ENCODE assay signal across 8 mouse cellular contexts in the genomic region with DNA sequence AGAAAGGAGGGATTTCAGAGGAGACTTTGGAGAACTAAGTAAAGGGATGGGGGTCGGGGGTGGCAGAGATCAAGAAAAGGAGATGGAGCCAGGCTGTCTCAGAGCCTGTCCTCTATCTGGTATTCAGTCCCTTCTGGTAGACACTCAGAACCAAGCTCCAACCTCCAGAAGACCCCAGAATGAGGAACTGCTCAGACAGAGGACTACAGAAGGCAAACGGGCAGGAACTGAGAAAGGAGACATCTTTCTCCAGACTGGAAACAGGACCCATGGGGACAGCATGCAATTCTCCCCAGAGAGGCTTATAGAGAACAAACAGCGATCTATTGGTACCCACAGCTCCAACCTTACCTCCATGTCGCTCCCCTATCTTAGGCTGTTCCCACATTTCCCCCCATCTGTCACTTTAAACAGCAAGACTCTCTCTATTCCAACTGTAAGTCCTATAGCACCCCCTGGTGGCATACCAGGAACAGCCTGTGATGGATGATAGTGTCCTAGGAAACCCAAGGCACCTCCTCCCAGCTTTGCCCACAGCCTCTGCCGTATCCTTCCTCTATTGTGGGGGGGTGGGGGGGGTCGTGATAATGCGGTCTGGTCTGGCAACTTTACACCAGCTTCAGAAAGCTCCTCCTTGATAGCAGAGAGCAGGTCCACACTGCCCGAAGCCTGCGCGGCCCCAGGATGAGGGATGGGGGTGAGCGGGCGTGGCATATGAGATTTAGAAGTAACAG. TPM values are rescaled to one million over a fixed set of nuclear protein-coding genes. Genes with fewer than 3 reads are reported as not detected.
DNase-seq lines count a peak whose midpoint lies in the region; ATAC-seq and TF ChIP-seq lines count a peak whose summit lies in the region.

No protein-coding gene starts in this region.

- peak; percentile 80 for TF ChIP-seq CTCF in layer of hippocampus, adult 2 months (conservative IDR thresholded peaks at IDR 0.05)

- H3K27me3 ChIP-seq in forebrain, embryonic 16.5 days (replicated peaks; ENCODE audit: control insufficient read depth, insufficient read depth, low read length), result no peaks in the 10 kb centered on the region
- H3K27me3 ChIP-seq in lung, embryonic 15.5 days, result peaks cover 21% of the 10 kb centered on the region

- WGBS in forebrain, embryonic 16.5 days, result 41% methylated on average over 12 of the region's 12 CpGs
- WGBS in lung, embryonic 15.5 days, result 44% methylated on average over 12 of the region's 12 CpGs

- no peak overlapping the region for H3K4me2 ChIP-seq in forebrain, embryonic 16.5 days (ENCODE audit: low read length)
- no peak overlapping the region for H3K4me2 ChIP-seq in lung, embryonic 15.5 days

- H3K36me3 ChIP-seq in forebrain, embryonic 16.5 days (ENCODE audit: control insufficient read depth, insufficient read depth), result no peaks in the 10 kb centered on the region
- H3K36me3 ChIP-seq in lung, embryonic 15.5 days, result no peaks in the 10 kb centered on the region

- peak; percentile 71 for DNase-seq in MN1 (ENCODE audit: low spot score)
- DNase-seq in cerebellum, adult 11-12 months, result peak; percentile 68
- DNase-seq in heart, postnatal 25 days (ENCODE audit: low spot score), result peak; percentile 9
- DNase-seq in layer of hippocampus, adult 2 months (ENCODE audit: low spot score in 2 of 2), result peak; percentile 89 to 94
- peak; percentile 62 for DNase-seq in retina, adult 2 months (ENCODE audit: low read depth, low spot score)
- DNase-seq in thymus, postnatal 36 days, result peak; percentile 38 to 46

- H3K9ac ChIP-seq in forebrain, embryonic 16.5 days (replicated peaks; ENCODE audit: low read depth, low read length), result no peak overlapping the region
- no peak overlapping the region for H3K9ac ChIP-seq in lung, embryonic 15.5 days

- no peaks in the 10 kb centered on the region for H3K9me3 ChIP-seq in forebrain, embryonic 16.5 days (ENCODE audit: control insufficient read depth, low read length)
- no peaks in the 10 kb centered on the region for H3K9me3 ChIP-seq in lung, embryonic 15.5 days

- peak; percentile 78 for ATAC-seq in forebrain, embryonic 16.5 days
- ATAC-seq in lung, embryonic 15.5 days (ENCODE audit: borderline replicate concordance, extremely low read depth, low FRiP score, low TSS enrichment), result 0 out of 2 replicates have a peak, but pooled peaks have one; percentile 27

- H3K4me3 ChIP-seq in forebrain, embryonic 16.5 days (replicated peaks; ENCODE audit: low read length), result no peak overlapping the region
- H3K4me3 ChIP-seq in layer of hippocampus, adult 2 months, result no peak overlapping the region
- H3K4me3 ChIP-seq in lung, embryonic 15.5 days, result no peak overlapping the region

- H3K27ac ChIP-seq in forebrain, embryonic 16.5 days (ENCODE audit: low read length), result no peak overlapping the region
- no peak overlapping the region for H3K27ac ChIP-seq in layer of hippocampus, adult 2 months
- H3K27ac ChIP-seq in lung, embryonic 15.5 days, result no peak overlapping the region

- peaks cover 4% of the 10 kb centered on the region; the same call in 1 of the 2 replicates for H3K4me1 ChIP-seq in forebrain, embryonic 16.5 days (replicated peaks; ENCODE audit: control insufficient read depth, insufficient read depth, low read length)
- H3K4me1 ChIP-seq in lung, embryonic 15.5 days, result 0 out of 2 replicates have a peak, but pooled peaks cover 4% of the 10 kb centered on the region

- intact Hi-C loops in heart, postnatal 25 days (cut with DNase I), result loop anchor here (1.0 kb wide), 1 partner anchor 79 kb away; no protein-coding TSS in a partner anchor

RNA-seq across cellular contexts. Expression of gene Pkp1, which starts 25.7 kb away (rescaled TPM):
- polyA plus RNA-seq in forebrain, embryonic 16.5 days (2015; fragmentation: Nextera tagmentation; extraction: Ambion mirVana), result 0.07 and 0.08 TPM in 2 replicates
- not detected for total RNA-seq in heart, postnatal 25 days (2021)
- total RNA-seq in layer of hippocampus, adult 2 months (2021), result not detected
- 0.20 and 0.67 TPM in 2 replicates for polyA plus RNA-seq in lung, embryonic 15.5 days (2015; fragmentation: Nextera tagmentation; extraction: Ambion mirVana)

Comparison
In these comparisons a context has a peak if more than half of its experiments do, and no peak if none do; other contexts are left out.
1. DNase-seq: peak in every context shown above with its lines; median percentile 92 in layer of hippocampus, adult 2 months; 71 in MN1; 68 in cerebellum, adult 11-12 months; 62 in retina, adult 2 months; 42 in thymus, postnatal 36 days; 9 in heart, postnatal 25 days.